In genomic region chr11:7214761-7215160, GRCm38 (mm10) we compare ENCODE assay signal across 9 mouse cellular contexts. TPM values are rescaled to one million over a fixed set of nuclear protein-coding genes. Genes with fewer than 3 reads are reported as not detected.
DNase-seq lines count a peak whose midpoint lies in the region; ATAC-seq and TF ChIP-seq lines count a peak whose summit lies in the region.
"Had no signal": no experiment of that assay in that cellular context is flagged by ENCODE, and none has a peak within 500 bp of the region (broad histone marks: within the 10 kb centered on the region; RNA-seq: fewer than 3 reads in every experiment).

No protein-coding gene starts in this region.

- H3K4me1 ChIP-seq in embryonic facial prominence, embryonic 12.5 days: peaks cover 21% of the 10 kb centered on the region
- peaks cover 7% of the 10 kb centered on the region for H3K4me1 ChIP-seq in heart, embryonic 11.5 days (ENCODE audit: control insufficient read depth, insufficient read depth, low read length)
- H3K4me1 ChIP-seq in kidney, embryonic 16.5 days (ENCODE audit: insufficient read depth, low read length): peaks cover 18% of the 10 kb centered on the region
- no peaks in the 10 kb centered on the region for H3K4me1 ChIP-seq in liver, postnatal 0 days (ENCODE audit: insufficient read depth)

- TF ChIP-seq CTCF in liver, postnatal 0 days (IDR thresholded peaks at IDR 0.05; ENCODE audit: low read depth): peak; percentile 58

- H3K4me3 ChIP-seq in embryonic facial prominence, embryonic 12.5 days: peak overlapping the region; percentile 65; the same call in 1 of the 2 replicates
- peak overlapping the region; percentile 65 for H3K4me3 ChIP-seq in heart, embryonic 11.5 days (ENCODE audit: low read depth, low read length)
- H3K4me3 ChIP-seq in kidney, embryonic 16.5 days (ENCODE audit: low read length): peak overlapping the region; percentile 68
- no peak overlapping the region for H3K4me3 ChIP-seq in liver, postnatal 0 days (ENCODE audit: low read depth, low read length)

- 6% methylated on average over 14 of the region's 14 CpGs for WGBS in embryonic facial prominence, embryonic 12.5 days
- 3% methylated on average over 14 of the region's 14 CpGs for WGBS in heart, embryonic 11.5 days (ENCODE audit: insufficient replicate concordance)
- 6% methylated on average over 14 of the region's 14 CpGs for WGBS in kidney, embryonic 16.5 days
- 5% methylated on average over 14 of the region's 14 CpGs for WGBS in liver, postnatal 0 days (ENCODE audit: insufficient replicate concordance)

- DNase-seq in cerebellum, postnatal 14 days: peak; percentile 87 to 90
- no peak for DNase-seq in liver, postnatal 0 days
- peak; percentile 23 for DNase-seq in retina, postnatal 7 days (ENCODE audit: low read depth, low spot score)

- no peaks in the 10 kb centered on the region for H3K9me3 ChIP-seq in embryonic facial prominence, embryonic 12.5 days
- no peaks in the 10 kb centered on the region for H3K9me3 ChIP-seq in heart, embryonic 11.5 days (replicated peaks; ENCODE audit: control insufficient read depth, low read length)
- no peaks in the 10 kb centered on the region for H3K9me3 ChIP-seq in kidney, embryonic 16.5 days (ENCODE audit: low read length)
- no peaks in the 10 kb centered on the region for H3K9me3 ChIP-seq in liver, postnatal 0 days (ENCODE audit: low read length)

- H3K27me3 ChIP-seq in embryonic facial prominence, embryonic 12.5 days: peaks cover 24% of the 10 kb centered on the region
- H3K27me3 ChIP-seq in heart, embryonic 11.5 days (ENCODE audit: control insufficient read depth, insufficient read depth, low read length): peaks cover 30% of the 10 kb centered on the region
- H3K27me3 ChIP-seq in kidney, embryonic 16.5 days (ENCODE audit: insufficient read depth, low read length): peaks cover 31% of the 10 kb centered on the region
- peaks cover 39% of the 10 kb centered on the region for H3K27me3 ChIP-seq in liver, postnatal 0 days (ENCODE audit: insufficient read depth, low read length)

- H3K4me2 ChIP-seq in embryonic facial prominence, embryonic 12.5 days (replicated peaks): peak overlapping the region; percentile 90
- H3K4me2 ChIP-seq in heart, embryonic 11.5 days: peak overlapping the region; percentile 96
- H3K4me2 ChIP-seq in kidney, embryonic 16.5 days (replicated peaks; ENCODE audit: low read depth, low read length): peak overlapping the region; percentile 94
- H3K4me2 ChIP-seq in liver, postnatal 0 days (ENCODE audit: low read depth, low read length): no peak overlapping the region

- no peak overlapping the region for H3K27ac ChIP-seq in embryonic facial prominence, embryonic 12.5 days
- H3K27ac ChIP-seq in heart, embryonic 11.5 days (ENCODE audit: low read depth, low read length): no peak overlapping the region
- H3K27ac ChIP-seq in kidney, embryonic 16.5 days (ENCODE audit: low read length): no peak overlapping the region
- no peak overlapping the region for H3K27ac ChIP-seq in liver, postnatal 0 days (ENCODE audit: low read depth)

- TF ChIP-seq EP300 in liver, postnatal 0 days (IDR thresholded peaks at IDR 0.05; ENCODE audit: low read depth): no peak

- H3K9ac ChIP-seq in embryonic facial prominence, embryonic 12.5 days: no peak overlapping the region
- H3K9ac ChIP-seq in heart, embryonic 11.5 days (ENCODE audit: low read depth, low read length): no peak overlapping the region
- no peak overlapping the region for H3K9ac ChIP-seq in kidney, embryonic 16.5 days (replicated peaks; ENCODE audit: low read length)
- H3K9ac ChIP-seq in liver, postnatal 0 days (replicated peaks): no peak overlapping the region

- no peak for ATAC-seq in cerebellum, adult (ENCODE audit: insufficient number of reproducible peaks, low FRiP score, low TSS enrichment)
- ATAC-seq in embryonic facial prominence, embryonic 12.5 days (ENCODE audit: insufficient number of reproducible peaks, insufficient read depth, low FRiP score, low TSS enrichment): no peak
- ATAC-seq in heart, embryonic 11.5 days (replicated peaks; ENCODE audit: insufficient number of reproducible peaks, low FRiP score, low TSS enrichment): no peak
- no peak for ATAC-seq in kidney, embryonic 16.5 days (ENCODE audit: low FRiP score, low TSS enrichment)
- ATAC-seq in liver, postnatal 0 days: no peak
- no peak for ATAC-seq in megakaryocyte progenitor cell, adult 5-6 weeks (replicated peaks; ENCODE audit: poor library complexity)

- H3K36me3 ChIP-seq in embryonic facial prominence, embryonic 12.5 days: 0 out of 2 replicates have a peak, but pooled peaks cover under 1% of the 10 kb centered on the region
- H3K36me3 ChIP-seq in heart, embryonic 11.5 days (ENCODE audit: control insufficient read depth, insufficient read depth, low read length): no peaks in the 10 kb centered on the region
- H3K36me3 ChIP-seq in kidney, embryonic 16.5 days (ENCODE audit: insufficient read depth, low read length): no peaks in the 10 kb centered on the region
- no peaks in the 10 kb centered on the region for H3K36me3 ChIP-seq in liver, postnatal 0 days (replicated peaks; ENCODE audit: insufficient read depth, low read length)

RNA-seq across cellular contexts. Expression of gene Igfbp3, which starts 1.0 kb away (rescaled TPM):
- polyA plus RNA-seq in embryonic facial prominence, embryonic 12.5 days (2016; fragmentation: Nextera tagmentation; extraction: Ambion mirVana): 113 and 114 TPM in 2 replicates
- polyA plus RNA-seq in heart, embryonic 11.5 days (2014; fragmentation: Nextera tagmentation; extraction: Ambion mirVana): 20.9 and 22.2 TPM in 2 replicates
- polyA plus RNA-seq in kidney, embryonic 16.5 days (2015; fragmentation: Nextera tagmentation; extraction: Ambion mirVana): 85.9 and 97.3 TPM in 2 replicates
- 27.4 and 31.3 TPM in 2 replicates for polyA plus RNA-seq in liver, postnatal 0 days (2015; fragmentation: Nextera tagmentation; extraction: Ambion mirVana)
- not detected in 2 replicates for total RNA-seq in megakaryocyte progenitor cell, adult 5-6 weeks (2015)
- not detected in 2 replicates for total RNA-seq in megakaryocyte progenitor cell, adult 5-6 weeks (2017)

RNA-seq across cellular contexts. Expression of gene Igfbp1, which starts 17.2 kb away (rescaled TPM):
- polyA plus RNA-seq in embryonic facial prominence, embryonic 12.5 days (2016; fragmentation: Nextera tagmentation; extraction: Ambion mirVana): 0.96 and 1.1 TPM in 2 replicates
- polyA plus RNA-seq in heart, embryonic 11.5 days (2014; fragmentation: Nextera tagmentation; extraction: Ambion mirVana): 0.27 TPM in 1 of 2 replicates, not detected in the other
- polyA plus RNA-seq in kidney, embryonic 16.5 days (2015; fragmentation: Nextera tagmentation; extraction: Ambion mirVana): 7.1 and 9.3 TPM in 2 replicates
- polyA plus RNA-seq in liver, postnatal 0 days (2015; fragmentation: Nextera tagmentation; extraction: Ambion mirVana): 1,301 and 1,767 TPM in 2 replicates
- total RNA-seq in megakaryocyte progenitor cell, adult 5-6 weeks (2015): not detected in 2 replicates
- total RNA-seq in megakaryocyte progenitor cell, adult 5-6 weeks (2017): not detected in 2 replicates

RNA-seq across cellular contexts. Expression of gene Gm11985, which starts 26.4 kb away (rescaled TPM):
- polyA plus RNA-seq in embryonic facial prominence, embryonic 12.5 days (2016; fragmentation: Nextera tagmentation; extraction: Ambion mirVana): not detected in 2 replicates
- polyA plus RNA-seq in heart, embryonic 11.5 days (2014; fragmentation: Nextera tagmentation; extraction: Ambion mirVana): not detected in 2 replicates
- polyA plus RNA-seq in kidney, embryonic 16.5 days (2015; fragmentation: Nextera tagmentation; extraction: Ambion mirVana): 0.16 TPM in 1 of 2 replicates, not detected in the other
- 0.11 TPM in 2 replicates for polyA plus RNA-seq in liver, postnatal 0 days (2015; fragmentation: Nextera tagmentation; extraction: Ambion mirVana)
- total RNA-seq in megakaryocyte progenitor cell, adult 5-6 weeks (2015): not detected in 2 replicates
- total RNA-seq in megakaryocyte progenitor cell, adult 5-6 weeks (2017): not detected in 2 replicates
- polyA plus RNA-seq: gonadal fat pad, adult 2 months had no signal

Comparison
In these comparisons a context has a peak if more than half of its experiments do, and no peak if none do; other contexts are left out.
1. RNA of gene Igfbp1, which starts 17.2 kb away (polyA plus RNA-seq): 1,301 to 1,767 TPM in liver, postnatal 0 days; 7.1 to 9.3 TPM in kidney, embryonic 16.5 days, 0.96 to 1.1 TPM in embryonic facial prominence, embryonic 12.5 days and 0.27 TPM in heart, embryonic 11.5 days; every median in the first group is over 100 times any median in the second.